Mouse (Mus musculus): ENCODE data around the gene Mrps7. TPM values are rescaled to one million over a fixed set of nuclear protein-coding genes. Genes with fewer than 3 reads are reported as not detected.

Mrps7 gene
- total RNA-seq, 2 experiments from 2014 or later = 49.8 to 57.9 TPM

DNA sequence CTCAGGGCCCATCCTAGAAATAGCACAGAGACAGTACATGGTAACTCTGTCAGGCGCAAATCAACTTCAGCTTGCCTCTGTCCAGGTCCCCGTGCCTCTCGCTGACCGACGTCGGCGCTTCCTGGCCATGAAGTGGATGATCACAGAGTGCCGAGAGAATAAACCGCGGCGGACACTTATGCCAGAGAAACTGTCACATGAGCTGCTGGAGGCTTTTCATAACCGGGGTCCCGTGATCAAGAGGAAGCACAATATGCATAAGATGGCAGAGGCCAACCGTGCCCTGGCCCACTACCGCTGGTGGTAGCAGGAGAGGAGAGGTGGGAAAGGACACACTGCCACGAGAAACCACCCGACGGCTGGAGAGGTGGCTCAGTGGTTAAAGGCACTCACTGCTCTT lies 3.0 kb downstream of the Mrps7 start:
- DNase-seq (ENCODE audit: low spot score in 2 of 2) = no peak
- intact Hi-C loops (cut with DNase I) = no loop called here

DNA sequence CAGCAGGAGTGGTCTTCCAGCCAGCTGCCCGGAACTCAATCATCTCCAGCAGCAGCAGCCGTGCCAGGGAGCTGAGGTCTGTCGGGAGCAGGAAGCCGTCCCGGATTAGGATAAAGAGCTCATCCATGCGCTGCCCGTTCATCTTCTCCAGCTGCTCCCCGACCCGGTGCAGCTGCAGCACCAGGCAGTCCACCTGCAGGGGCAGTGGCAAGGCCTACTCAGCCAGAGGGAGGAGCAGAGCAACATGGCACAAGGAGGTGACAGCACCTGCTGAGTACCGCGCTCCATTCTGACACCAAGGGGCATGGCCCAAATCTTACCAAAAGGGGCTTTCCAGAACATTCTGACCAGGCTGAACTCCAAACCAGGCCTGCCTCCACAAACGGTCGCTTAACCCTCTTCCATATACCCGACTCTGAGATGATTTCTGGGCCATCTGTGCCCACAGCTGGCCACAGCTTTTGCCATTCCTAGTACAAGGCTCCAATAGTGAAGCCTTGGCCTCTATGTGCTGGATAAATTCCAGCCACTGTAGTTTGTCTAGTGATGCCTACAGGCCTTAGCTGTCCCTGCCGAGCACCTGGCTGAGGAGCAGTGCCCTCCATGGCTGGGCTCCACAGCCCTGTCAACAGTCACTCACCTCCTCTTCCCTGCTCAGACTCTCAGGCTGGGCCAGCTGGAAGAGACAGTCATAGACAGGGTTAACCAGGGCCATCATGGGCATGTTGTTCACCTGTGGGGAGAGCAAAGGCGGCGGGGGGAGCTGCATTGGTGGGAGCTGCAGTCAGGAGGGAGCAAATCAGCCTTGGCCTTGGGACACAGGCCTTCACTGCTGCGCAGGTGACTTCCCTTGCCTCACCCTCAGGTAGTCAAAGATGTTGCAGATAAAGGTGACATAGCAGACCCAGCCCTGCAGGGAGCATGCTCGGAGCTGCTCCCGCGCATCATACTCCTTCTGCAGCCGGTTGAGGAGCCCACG lies 5.0 kb downstream of the Mrps7 start:
- intact Hi-C loops (cut with DNase I) = no loop called here
- peak in 1 of 2 experiments; percentile 22 for DNase-seq (ENCODE audit: low spot score in 2 of 2)

DNA sequence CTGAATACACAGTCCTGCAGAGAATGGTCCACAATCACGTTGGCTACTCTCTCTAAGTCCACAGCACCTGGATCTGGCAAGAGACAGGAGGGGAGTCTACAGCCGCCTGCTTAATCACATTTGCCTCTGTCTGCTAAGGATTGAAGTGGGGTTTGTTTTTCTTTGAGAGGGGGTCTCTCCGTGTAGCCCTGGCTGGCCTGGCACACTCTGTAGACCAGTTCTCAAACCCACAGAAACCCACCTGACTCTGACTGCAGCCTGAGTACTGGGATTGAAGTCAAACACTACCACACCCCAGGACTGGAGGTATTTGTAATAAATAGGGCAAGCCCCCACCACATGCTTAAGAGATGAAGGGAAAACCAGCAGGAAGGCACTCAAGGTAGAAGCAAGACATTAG lies 5.9 kb downstream of the Mrps7 start:
- DNase-seq (ENCODE audit: low spot score in 2 of 2) = no peak
- intact Hi-C loops (cut with DNase I) = no loop called here

DNA sequence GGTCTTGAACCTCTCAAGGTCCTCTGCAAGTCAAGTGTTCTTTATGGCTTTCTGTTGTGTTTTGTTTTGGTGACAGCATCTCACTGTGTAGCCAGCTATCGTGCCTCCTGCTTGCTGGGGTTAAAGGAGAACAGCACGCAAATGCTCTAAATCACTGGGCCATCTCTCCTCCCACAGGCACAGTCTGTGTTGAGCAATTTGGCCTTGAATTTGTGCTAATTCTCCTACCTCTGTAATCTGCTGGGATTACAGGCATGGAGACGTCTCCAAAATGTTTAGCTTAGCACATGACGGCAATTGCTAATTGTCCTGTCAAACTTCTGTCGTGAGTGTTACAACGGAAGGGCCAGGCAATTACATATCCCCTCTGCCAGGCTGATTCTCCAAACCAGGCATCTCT lies 7.4 kb downstream of the Mrps7 start:
- intact Hi-C loops (cut with DNase I) = loop anchor here (5.0 kb wide), 1 partner anchor 124 kb away; no protein-coding TSS in a partner anchor
- no peak for DNase-seq (ENCODE audit: low spot score in 2 of 2)

DNA sequence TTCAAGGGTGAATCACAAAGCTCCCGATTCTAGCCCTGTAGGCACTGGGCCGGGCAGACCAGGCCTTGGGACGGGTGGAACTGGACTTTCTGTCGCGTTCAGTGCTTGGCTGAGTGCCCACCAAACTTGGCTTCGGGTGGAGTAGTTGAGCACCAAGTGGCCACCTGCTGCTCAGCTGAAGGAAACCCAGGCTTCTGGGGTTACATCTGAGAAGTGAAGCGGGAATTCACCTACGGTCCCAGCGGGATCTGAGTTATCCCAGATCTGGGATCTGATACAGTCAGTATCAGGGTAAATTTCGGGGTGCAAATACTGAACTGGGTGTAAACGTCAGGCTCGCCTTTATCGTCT lies 8.3 kb downstream of the Mrps7 start:
- DNase-seq (ENCODE audit: low spot score in 2 of 2) = peak; percentile 46 to 49
- intact Hi-C loops (cut with DNase I) = loop anchor here (5.0 kb wide), 1 partner anchor 125 kb away; no protein-coding TSS in a partner anchor

DNA sequence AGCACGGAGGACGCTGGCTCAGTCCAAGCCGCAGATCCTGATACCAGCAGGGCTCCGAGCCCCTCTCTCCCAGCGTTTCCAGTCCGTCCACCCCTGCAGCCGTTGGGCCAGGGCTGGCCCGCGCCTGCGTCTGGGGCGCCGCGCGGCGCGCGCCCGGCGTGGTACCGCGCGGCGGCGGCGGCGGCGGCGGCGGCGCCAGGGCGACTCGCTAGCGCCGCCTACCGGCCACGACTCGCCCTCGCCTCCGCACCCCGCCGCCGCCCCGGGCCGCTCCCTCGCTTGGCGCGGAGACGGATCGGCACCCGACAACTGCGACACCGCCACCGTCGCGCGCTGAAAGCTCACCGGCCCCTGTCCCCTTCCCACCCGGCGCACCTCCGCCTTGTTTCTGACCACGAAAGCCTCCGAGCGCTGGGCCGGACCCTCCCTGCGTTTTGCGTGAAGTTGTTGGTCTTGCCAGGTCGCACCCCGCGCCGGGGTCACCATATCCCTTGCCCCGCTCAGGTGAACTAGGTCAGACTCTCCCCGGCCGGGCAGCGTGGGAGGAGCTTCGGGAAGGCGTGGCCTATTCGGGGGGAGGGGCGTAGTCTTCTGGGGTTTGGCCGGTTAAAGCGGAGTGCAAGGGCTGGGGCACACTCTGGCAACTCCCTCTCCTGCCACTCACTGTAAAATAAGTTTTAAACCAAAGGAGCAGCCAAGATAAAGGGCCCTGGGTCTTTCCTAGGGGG lies 8.8 kb downstream of the Mrps7 start, which contains the start of gene Mif4gd:
Mif4gd (minus strand) TSS at position 560 of the 728 bp plus-strand sequence.
- peak; percentile 70 to 72 for DNase-seq (ENCODE audit: low spot score in 2 of 2)
- intact Hi-C loops (cut with DNase I) = loop anchor here (5.0 kb wide), 1 partner anchor 125 kb away; no protein-coding TSS in a partner anchor

DNA sequence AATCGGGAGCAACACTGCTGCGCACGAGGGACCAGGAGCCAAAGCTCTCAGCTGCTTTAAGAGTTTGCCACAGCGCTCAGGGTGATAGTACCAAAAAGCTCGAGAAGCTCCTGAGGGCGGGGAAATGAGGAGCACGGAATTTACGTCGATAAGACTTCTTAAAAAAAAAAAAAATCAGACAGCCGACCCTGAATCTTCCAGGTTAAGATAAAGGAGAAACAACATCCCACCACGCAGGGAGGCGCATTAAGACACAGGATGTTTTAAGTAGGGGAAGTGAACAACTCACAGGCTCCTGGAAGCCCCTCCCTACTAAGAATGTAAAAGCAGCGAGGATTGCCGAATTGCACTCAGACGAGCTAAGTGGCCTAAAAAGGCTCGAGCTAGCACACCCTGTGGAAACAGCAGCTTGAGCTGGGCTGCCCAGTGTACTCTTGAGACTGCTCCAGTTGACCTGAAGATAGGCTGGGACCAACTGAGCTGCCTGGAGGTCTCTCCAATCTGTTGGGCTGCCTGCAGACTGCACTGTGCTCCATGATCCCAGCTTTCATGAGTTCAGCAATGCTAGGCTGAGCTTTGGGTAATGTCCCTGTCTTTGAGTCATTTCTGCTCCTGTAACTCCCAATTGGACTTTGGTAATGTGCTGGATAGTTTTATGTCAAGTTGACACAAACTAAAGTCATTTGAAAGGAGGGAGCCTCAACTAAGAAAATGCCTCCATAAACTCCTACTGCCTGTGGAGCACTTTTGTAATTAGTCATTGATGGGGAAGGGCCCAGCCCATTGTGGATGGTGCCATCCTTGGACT lies 9.6 kb downstream of the Mrps7 start:
- intact Hi-C loops (cut with DNase I) = loop anchor here (5.0 kb wide), 1 partner anchor 126 kb away; no protein-coding TSS in a partner anchor
- DNase-seq (ENCODE audit: low spot score in 2 of 2) = no peak

DNA sequence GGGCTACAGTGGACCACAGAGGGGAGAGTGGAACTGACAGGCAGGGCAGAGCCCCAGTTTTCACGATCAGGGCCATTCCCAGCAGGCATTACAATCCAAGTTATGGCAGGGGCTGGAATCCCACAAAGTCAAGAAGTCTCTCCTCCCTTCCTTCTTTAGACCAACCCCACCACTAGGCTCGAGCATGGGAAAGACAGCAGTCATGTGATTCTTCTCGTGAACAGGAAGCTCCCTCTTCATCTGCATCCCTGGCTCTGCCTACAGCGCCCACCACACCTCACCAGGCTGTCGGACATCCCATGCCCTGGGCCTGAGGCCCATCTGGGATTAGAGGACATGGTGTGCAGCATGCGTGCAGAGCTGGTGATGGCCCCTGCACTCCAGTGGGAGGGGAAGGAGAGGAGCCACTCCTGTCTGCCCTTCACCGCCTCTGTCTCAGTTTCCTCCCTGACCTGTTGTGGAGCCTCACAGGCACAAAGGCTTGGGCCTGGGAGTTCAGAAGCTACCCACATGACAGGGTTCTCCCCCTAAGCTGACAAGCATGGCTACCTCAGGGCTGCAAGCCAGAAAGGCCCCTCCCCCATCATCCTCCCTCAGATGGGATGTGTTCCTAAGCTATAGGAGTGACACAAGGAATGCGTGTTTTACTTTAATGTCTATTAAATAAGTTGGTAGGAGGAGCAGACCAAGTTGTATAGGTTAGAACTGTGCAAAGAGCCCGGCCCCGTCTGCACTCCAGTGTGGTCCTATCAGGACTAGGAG lies 10.8 kb downstream of the Mrps7 start:
- intact Hi-C loops (cut with DNase I) = loop anchor here (5.0 kb wide), 1 partner anchor 127 kb away; no protein-coding TSS in a partner anchor
- no peak for DNase-seq (ENCODE audit: low spot score in 2 of 2)

DNA sequence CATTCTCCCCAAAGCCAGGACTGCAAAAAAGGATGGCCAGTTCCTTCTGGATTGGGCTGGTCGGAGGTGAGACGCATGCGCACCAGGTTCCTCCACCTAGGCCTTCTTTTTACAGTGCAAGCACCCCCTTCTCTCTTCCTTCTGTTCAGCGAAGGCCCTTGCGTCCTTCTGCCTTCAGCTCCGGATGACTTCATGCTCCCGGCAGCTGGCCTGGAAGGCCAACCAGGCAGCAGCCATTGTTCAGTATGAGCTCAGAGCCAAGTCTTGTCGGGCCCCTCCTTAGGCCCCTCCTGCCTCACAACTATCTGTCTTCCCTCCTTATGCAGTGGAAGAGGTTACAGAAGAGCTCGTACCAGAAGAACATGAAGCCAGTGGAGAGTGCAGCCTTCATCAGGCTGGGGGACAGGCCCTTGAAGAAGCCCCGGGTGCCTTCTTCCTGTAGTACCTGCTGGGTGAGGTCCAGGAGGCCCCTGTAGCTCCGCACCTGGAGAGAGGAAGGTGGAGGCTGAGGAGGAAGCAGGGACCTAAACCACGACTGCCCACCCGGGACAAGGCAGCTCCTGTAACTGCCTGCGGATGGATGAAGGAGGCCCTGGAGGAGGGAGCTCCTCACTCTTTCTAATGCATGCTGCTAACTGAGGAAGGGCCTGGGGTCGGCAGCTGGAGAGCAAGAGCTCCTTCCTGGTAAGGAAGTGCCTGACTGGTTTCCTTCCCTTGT lies 11.5 kb downstream of the Mrps7 start:
- DNase-seq (ENCODE audit: low spot score in 2 of 2) = no peak
- intact Hi-C loops (cut with DNase I) = no loop called here

DNA sequence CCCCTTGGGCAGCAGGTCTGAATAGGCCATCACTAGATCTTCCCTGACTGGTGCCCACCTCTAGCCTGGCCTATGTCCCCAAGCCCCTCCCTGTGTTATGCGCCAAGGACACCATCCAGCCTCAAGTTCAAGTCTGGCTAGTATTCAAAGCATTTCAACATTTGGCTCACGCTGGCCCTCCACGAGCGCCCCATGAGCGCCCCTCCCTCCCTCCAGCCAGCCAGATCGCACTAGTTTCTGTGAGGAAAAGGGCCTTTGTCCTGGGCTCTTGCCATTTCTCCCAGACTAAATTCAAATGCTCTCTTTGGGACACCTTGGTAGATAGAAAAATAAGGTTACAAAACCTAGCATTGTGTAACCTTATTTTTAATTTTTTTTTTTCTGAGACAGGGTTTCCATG lies 12.2 kb downstream of the Mrps7 start:
- no peak for DNase-seq (ENCODE audit: low spot score in 2 of 2)
- intact Hi-C loops (cut with DNase I) = no loop called here

DNA sequence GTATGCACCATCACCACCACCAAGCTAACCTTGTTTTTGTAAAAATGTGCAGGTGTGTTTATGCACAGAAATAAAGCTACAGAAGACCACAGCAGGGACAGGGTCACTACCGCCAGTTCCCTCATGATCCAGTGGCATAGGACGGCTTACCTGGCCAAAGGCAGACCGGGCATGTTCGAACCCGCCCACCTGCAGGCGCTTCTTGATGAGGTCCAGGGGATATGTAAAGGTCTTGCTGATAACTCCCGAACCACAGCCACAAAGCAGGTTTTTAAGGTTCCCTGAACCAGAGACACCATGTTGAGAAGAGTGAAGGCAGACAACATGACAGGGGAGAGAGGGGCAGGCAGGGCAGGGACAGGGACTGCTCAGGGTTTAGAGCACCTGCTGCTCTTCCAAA lies 12.6 kb downstream of the Mrps7 start:
- DNase-seq (ENCODE audit: low spot score in 2 of 2) = no peak
- intact Hi-C loops (cut with DNase I) = no loop called here

DNA sequence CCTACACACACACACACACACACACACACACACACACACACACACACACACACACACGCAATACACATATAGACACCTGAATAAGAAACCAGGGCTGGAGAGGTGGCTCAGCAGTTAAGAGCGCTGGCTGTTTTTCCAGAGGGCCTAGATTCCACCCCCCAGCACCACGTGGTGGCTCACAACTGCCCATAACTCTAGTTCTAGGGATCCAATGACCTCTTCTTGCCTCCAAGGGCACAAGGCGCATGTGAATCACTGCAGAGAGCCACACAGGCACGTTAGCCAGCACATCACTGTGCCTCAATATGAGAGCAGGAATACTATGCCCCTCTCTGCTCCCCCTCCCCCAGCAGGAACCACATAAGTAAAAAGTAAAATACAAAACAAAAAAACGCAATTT lies 13.2 kb downstream of the Mrps7 start:
- intact Hi-C loops (cut with DNase I) = no loop called here
- no peak for DNase-seq (ENCODE audit: low spot score in 2 of 2)

DNA sequence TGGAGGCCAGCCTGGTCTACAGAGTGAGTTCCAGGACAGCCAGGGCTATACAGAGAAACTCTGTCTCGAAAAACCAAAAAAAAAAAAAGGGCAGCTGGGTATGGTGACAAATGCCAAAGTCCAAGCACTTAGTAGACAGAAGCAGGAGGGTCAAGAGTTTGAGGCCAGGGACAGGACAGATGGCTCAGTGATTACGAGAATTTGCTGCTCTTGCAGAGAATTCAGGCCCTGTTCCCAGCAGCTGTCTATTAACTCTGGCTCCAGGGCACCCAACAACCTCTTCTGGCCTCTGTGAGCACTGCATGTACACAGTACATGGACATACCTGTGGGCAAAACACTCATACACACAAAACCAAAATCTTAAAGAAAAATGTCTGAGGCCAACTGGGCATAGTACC lies 14.3 kb downstream of the Mrps7 start:
- intact Hi-C loops (cut with DNase I) = no loop called here
- no peak for DNase-seq (ENCODE audit: low spot score in 2 of 2)

DNA sequence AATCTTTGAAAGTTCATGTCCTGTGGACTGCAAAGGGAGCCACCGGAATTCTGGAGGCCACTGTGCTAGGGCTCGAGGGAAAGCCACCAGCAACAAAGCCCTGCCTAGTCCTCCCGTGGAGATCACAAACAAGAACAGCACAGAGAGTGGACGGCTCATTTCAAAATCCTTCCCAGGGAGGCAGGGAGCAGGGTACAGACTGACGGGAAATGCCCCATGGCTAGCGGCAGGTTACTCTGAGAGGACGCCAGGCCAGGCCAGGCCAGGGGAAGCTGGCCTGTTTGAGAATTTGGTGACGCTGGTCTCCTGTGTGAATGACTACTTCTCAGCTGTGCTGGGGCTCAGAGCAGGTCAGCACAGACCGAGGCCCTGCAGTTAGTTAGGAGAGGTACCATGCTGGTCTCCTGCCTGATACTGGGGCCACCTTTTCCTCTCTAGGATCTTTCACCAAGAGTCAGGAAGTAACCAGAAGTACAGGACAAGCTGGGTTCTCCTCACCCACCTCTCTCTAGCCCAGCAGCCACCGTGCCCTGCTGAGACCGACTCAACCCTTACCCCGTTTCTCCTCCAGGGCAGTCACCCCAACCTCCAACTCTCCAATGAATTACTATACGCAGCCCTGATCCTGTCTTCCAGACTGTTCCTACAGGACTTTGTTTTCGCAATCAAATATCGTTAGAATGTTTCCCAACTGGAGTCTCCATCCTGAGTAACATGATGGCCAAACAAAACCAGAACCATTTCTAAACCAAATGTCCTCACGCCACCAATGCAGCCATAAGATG lies 15.2 kb downstream of the Mrps7 start:
- no peak for DNase-seq (ENCODE audit: low spot score in 2 of 2)
- intact Hi-C loops (cut with DNase I) = no loop called here

DNA sequence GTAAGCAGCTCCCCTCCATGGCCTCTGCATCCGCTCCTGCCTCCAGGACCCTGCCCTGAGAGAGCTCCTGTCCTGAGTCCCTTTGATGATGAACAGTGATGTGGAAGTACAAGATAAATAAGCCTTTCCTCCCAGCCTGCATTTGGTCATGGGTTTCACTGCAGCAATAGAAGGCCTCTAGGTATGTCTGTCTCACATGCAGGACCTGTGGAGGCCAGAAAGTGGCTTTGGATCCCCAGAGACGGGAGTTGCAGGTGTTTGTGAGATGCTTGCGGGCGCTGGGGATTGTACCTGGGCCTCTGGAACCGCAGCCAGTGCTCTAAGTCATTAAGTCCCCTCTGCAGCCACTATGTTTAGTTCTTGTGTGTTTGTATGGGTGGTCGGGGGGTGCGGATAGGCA lies 16.2 kb downstream of the Mrps7 start:
- intact Hi-C loops (cut with DNase I) = no loop called here
- DNase-seq (ENCODE audit: low spot score in 2 of 2) = no peak

DNA sequence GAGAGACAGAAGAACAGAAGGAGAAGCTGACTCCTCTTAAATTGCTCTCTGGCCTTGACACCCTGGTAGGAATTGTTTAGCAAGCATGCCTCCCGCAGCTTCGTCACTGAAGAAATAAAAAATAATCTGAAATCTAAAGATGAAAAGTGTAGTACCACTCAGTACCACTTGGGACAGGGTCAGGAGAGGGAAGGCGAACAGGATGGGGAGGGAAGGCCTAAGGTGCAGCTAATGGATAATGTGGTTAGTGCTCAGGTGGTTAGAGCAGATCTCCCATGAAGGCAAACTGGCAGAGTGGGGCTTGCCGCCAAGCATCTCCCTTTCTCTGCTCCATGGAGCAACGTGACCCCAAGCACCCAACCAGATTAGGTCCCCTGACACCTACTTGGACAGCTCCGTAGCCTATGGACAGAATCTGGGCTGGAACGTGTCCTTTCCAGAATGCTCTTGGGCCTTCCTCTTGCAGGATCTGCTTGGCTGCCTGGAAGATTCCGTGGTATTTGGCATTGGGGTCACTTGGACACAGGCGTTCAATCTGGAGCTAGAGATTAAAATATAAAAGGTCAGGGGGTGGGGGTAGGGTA lies 19.9 kb downstream of the Mrps7 start:
- DNase-seq (ENCODE audit: low spot score in 2 of 2) = no peak
- intact Hi-C loops (cut with DNase I) = no loop called here

DNA sequence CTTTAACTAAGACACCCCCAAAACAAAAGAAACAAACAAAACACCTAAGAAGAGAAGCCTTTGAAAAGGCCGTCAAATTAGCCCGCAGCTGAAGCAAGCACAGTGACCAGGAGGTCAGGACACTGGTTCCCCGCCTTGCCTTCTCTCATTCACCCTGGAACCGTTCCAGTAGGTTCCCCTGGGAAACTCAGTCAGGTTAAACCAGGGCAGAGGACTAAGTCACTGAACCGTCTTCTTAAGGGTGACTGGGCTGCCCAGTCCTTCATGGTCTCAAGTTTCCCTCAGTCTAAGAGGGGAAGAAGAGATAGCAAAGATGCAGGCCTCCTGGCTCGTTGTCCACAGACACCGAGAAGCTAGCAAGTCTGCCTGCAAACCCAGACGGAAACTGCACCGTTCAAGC lies 22.2 kb downstream of the Mrps7 start:
- DNase-seq (ENCODE audit: low spot score in 2 of 2) = no peak
- intact Hi-C loops (cut with DNase I) = no loop called here

Measured in left cerebral cortex, postnatal 36 days (tissue).